Mouse (Mus musculus) layer of hippocampus, adult 9-11 months (tissue): ENCODE results near the gene Myl7.
"Not testable (repeated sequence)": the region's sequence is repeated elsewhere in the genome, so short reads cannot be mapped to it uniquely, and the experiment has no call there.

Source experiments
- DNase-seq: peaks from one replicate; pipeline ENCODE4 v3.0.0; 2022

Myl7 gene

GRCm38 (mm10) chr11:5902390-5902789 is 3.8 kb upstream of the Myl7 start:
- DNase-seq = no peak

- DNase-seq = peak; percentile 63
Observed at GRCm38 (mm10) chr11:5901950-5902349, 3.4 kb upstream of the Myl7 start.

- DNase-seq = no peak
Observed at GRCm38 (mm10) chr11:5901320-5901719, 2.7 kb upstream of the Myl7 start.

GRCm38 (mm10) chr11:5899286-5899685 is 704 bp upstream of the Myl7 start:
- DNase-seq = no peak

- DNase-seq = no peak
Observed at GRCm38 (mm10) chr11:5897839-5898238, 743 bp downstream of the Myl7 start.

- no peak for DNase-seq
Observed at GRCm38 (mm10) chr11:5897230-5897629, 1.4 kb downstream of the Myl7 start.

- DNase-seq = no peak
Observed at GRCm38 (mm10) chr11:5893807-5894206, 4.8 kb downstream of the Myl7 start.

- DNase-seq = peak; percentile 45
Observed at GRCm38 (mm10) chr11:5892810-5893368, 5.7 kb downstream of the Myl7 start.

- no peak for DNase-seq
Observed at GRCm38 (mm10) chr11:5892151-5892591, 6.4 kb downstream of the Myl7 start.

- DNase-seq = not testable (repeated sequence)
Observed at GRCm38 (mm10) chr11:5888563-5888962, 10.0 kb downstream of the Myl7 start.

GRCm38 (mm10) chr11:5887250-5887649 is 11.3 kb downstream of the Myl7 start:
- DNase-seq = no peak

- no peak for DNase-seq
Observed at GRCm38 (mm10) chr11:5886187-5886586, 12.4 kb downstream of the Myl7 start.

GRCm38 (mm10) chr11:5882518-5882917 is 16.1 kb downstream of the Myl7 start:
- no peak for DNase-seq

GRCm38 (mm10) chr11:5879905-5880304 is 18.7 kb downstream of the Myl7 start:
- peak; percentile 60 for DNase-seq

- no peak for DNase-seq
Observed at GRCm38 (mm10) chr11:5878661-5879060, 19.9 kb downstream of the Myl7 start.

- DNase-seq = peak; percentile 98
Observed at GRCm38 (mm10) chr11:5877921-5878526, 20.6 kb downstream of the Myl7 start, which contains the start of gene Pold2. Gene Pold2 (minus strand): TSS chr11:5878292.

- no peak for DNase-seq
Observed at GRCm38 (mm10) chr11:5877421-5877820, 21.2 kb downstream of the Myl7 start.

- no peak for DNase-seq
Observed at GRCm38 (mm10) chr11:5873192-5873591, 25.4 kb downstream of the Myl7 start.

- DNase-seq = no peak
Observed at GRCm38 (mm10) chr11:5872707-5873106, 25.9 kb downstream of the Myl7 start.

- DNase-seq = no peak
Observed at GRCm38 (mm10) chr11:5870069-5870468, 28.5 kb downstream of the Myl7 start.

- DNase-seq = no peak
Observed at GRCm38 (mm10) chr11:5869331-5869730, 29.3 kb downstream of the Myl7 start.

- no peak for DNase-seq
Observed at GRCm38 (mm10) chr11:5868324-5868723, 30.3 kb downstream of the Myl7 start.

- no peak for DNase-seq
Observed at GRCm38 (mm10) chr11:5867196-5867595, 31.4 kb downstream of the Myl7 start.

- no peak for DNase-seq
Observed at GRCm38 (mm10) chr11:5862394-5863105, 36.0 kb downstream of the Myl7 start.
